Mouse (Mus musculus) lung, postnatal 0 days (tissue): Measurements from ENCODE around the gene Prickle2.

ENCODE experiments used
- CTCF ChIP-seq: IDR thresholded peaks from 2 replicates; pipeline ENCODE4 v1.5.1; 2016; ENCODE audit warnings: antibody characterized with exemption, mild to moderate bottlenecking
- EP300 ChIP-seq: IDR thresholded peaks from 2 replicates; pipeline ENCODE4 v1.6.1; 2016; ENCODE audit warnings: antibody characterized with exemption, mild to moderate bottlenecking, control low read depth

DNA sequence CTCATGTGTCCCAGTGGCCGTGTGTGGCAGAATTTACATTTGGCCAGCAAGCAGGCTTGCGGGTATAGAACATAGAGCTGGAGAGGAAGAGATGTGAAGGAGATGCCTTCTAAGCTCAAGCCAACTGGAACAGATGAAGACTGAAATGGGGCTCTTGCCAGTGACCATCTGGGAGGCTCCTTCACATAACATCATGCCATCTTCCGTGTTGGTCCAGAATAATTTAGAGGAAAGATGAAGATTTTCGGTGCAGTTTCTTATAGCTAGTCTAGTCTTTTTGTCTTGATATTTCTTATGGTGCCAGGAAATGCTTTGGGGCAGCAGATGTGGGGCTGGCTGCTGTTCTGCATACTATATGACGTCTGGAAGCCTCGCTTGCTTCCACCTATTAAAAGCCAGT is 308.1 kb downstream of the Prickle2 start:
- TF ChIP-seq CTCF (no peak), EP300 (no peak)
